Mouse (Mus musculus) forebrain, embryonic 10.5 days (tissue): Measurements from ENCODE around the gene Limk2. TPM values are rescaled to one million over a fixed set of nuclear protein-coding genes. Genes with fewer than 3 reads are reported as not detected.

ENCODE experiments used
- DNase-seq: peaks from one replicate; pipeline ENCODE4 v3.0.0-alpha.2; 2017; ENCODE audit warnings: low spot score; ENCODE audit errors: extremely low spot score
- H3K27ac ChIP-seq: fragments of 300-500 bp; sonication (generic); 2 replicates; pipeline ENCODE4 v1.5.1; 2016; ENCODE audit warnings: mild to moderate bottlenecking
- H3K27me3 ChIP-seq: fragments of 300-500 bp; sonication (generic); 2 replicates; pipeline ENCODE4 v1.6.1; 2016; ENCODE audit warnings: mild to moderate bottlenecking; ENCODE audit not compliant: poor library complexity, severe bottlenecking
- H3K36me3 ChIP-seq: fragments of 300-500 bp; sonication (generic); replicated peaks from 2 replicates; pipeline ENCODE4 v1.6.1; 2016; ENCODE audit warnings: mild to moderate bottlenecking, moderate library complexity
- H3K4me1 ChIP-seq: fragments of 300-500 bp; sonication (generic); 2 replicates; pipeline ENCODE4 v1.6.1; 2016
- H3K4me3 ChIP-seq: fragments of 300-500 bp; sonication (generic); 2 replicates; pipeline ENCODE4 v1.5.1; 2016; ENCODE audit warnings: mild to moderate bottlenecking, moderate library complexity
- H3K9me3 ChIP-seq: fragments of 300-500 bp; sonication (generic); 2 replicates; pipeline ENCODE4 v1.6.1; 2016; ENCODE audit warnings: mild to moderate bottlenecking, moderate library complexity
- WGBS: fragments of 180-500 bp; shearing (Covaris S2); methylation state at CpG from one replicate; pipeline ENCODE4 v1.1.7; 2016; 5-methylcytosine and 5-hydroxymethylcytosine counted together
- polyA plus RNA-seq: library from polyadenylated mRNA; unstranded; fragments of >200 nt; fragmentation: Nextera tagmentation; extraction: Ambion mirVana; gene quantifications from 2 replicates; pipeline ENCODE4 v1.2.1, GENCODE M21; 2016

Gene Limk2
- 42.8 and 43.1 TPM in 2 replicates for polyA plus RNA-seq

DNA sequence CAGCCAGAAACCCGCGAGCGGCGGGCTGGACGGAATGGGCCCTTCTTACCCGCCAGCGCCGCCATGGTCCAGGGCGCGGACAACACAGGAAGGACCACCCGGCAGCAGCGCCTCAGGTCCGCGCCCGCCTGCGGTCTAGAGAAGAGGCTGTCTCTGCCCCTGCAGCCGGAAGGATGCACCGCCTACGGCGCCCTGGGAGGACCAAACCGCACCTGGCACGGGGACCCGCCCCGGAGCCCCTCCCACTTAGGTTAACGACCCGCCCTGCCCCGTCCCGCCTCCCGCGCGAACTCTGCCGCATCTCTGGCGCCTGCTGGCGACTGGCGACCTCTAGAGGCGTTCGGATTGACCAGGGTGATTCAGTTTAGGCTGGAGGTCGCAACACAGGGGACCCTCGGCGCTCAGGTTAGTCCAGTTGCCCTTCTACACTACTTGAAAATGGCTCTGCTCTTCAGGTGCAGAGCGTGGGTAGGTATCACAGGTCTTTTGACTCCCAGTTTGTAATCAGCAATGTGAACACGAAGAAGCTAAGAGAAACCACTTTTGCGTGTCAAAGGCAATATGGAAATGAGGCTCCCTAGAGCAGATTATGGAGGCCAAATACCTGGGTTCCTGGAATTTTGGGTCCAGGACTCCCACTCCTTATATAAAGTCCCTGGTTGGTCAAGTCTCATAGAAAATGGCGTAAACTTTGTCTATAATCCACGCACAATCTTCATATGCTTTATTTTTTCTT lies at the start of gene Limk2:
Limk2 (minus strand) TSS at position 193 of the 736 bp plus-strand sequence.
- 3% methylated on average over 45 of the region's 45 CpGs for WGBS

GRCm38 (mm10) chr11:3458428-3459104 lies 49.6 kb upstream of the Limk2 start:
- H3K4me3 ChIP-seq = no peak overlapping the region
- no peaks in the 10 kb centered on the region for H3K27me3 ChIP-seq
- WGBS = 93% methylated on average over 11 of the region's 13 CpGs
- no peak for DNase-seq
- peaks cover 28% of the 10 kb centered on the region for H3K36me3 ChIP-seq
- H3K4me1 ChIP-seq = peaks cover under 1% of the 10 kb centered on the region
- H3K27ac ChIP-seq = no peak overlapping the region
- no peaks in the 10 kb centered on the region for H3K9me3 ChIP-seq

More for the DNA sequence above, at the start of gene Limk2:
- Histone ChIP-seq H3K27ac (peak within 1 kb of the TSS; percentile 89), H3K4me1 (peaks cover 19% of the 10 kb centered on the region), H3K4me3 (peak within 1 kb of the TSS; percentile 79), H3K9me3 (no peaks in the 10 kb centered on the region), H3K27me3 (no peaks in the 10 kb centered on the region), H3K36me3 (peaks cover 7% of the 10 kb centered on the region; the same call in 1 of the 2 replicates)
- DNase-seq = peak; percentile 93

GRCm38 (mm10) chr11:3456354-3456753 lies 47.4 kb upstream of the Limk2 start:
- DNase-seq = peak; percentile 60
- H3K4me3 ChIP-seq = no peak overlapping the region
- peaks cover 31% of the 10 kb centered on the region for H3K36me3 ChIP-seq
- H3K27ac ChIP-seq = no peak overlapping the region
- H3K9me3 ChIP-seq = no peaks in the 10 kb centered on the region
- H3K4me1 ChIP-seq = peaks cover 14% of the 10 kb centered on the region
- 50% methylated on average over 1 of the region's 1 CpGs for WGBS
- H3K27me3 ChIP-seq = no peaks in the 10 kb centered on the region

DNA sequence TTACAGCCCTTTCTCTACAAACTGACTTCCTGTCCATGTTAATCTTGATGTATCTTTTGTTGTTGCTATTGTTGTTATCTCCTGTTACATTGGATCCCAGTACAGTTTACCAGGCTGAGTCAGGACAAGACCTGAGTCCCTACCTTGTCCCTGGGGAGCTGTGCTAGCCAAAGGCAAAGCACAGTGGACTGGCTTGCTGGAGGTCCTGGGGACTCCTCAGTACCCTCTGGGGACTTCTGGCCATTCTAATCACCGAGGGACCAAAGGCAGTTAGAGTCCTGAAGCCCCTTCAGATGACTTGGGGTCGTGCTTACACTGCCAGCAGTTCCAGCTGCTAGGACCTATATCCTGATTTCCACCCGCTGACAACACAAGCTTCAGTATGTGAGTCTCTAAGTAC lies 45.5 kb upstream of the Limk2 start:
- DNase-seq = no peak
- Histone ChIP-seq H3K4me1 (peaks cover 24% of the 10 kb centered on the region), H3K27me3 (no peaks in the 10 kb centered on the region), H3K9me3 (no peaks in the 10 kb centered on the region), H3K36me3 (peaks cover 31% of the 10 kb centered on the region), H3K27ac (no peak overlapping the region), H3K4me3 (no peak overlapping the region)
- 91% methylated on average over 3 of the region's 3 CpGs for WGBS

DNA sequence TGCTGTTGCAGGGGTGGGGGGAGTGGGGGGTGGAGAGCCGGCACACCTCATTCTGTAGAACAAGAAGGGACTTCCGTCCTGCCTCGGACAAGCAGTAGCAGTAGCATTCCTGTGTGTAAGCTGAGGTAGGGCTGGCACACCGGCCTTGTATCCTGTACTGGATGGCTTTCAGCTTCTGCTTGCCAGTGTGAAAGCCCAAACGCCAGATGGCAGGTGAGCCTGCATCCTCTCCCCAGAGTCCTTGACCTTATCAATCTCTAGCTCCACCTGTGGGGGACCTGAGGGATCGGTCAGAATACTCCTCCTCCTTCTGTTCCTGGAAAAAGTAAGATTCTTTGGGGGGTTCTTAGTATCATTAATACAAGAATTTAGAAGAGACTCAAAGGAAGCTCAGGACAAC lies 44.5 kb upstream of the Limk2 start:
- H3K27me3 ChIP-seq = no peaks in the 10 kb centered on the region
- H3K4me3 ChIP-seq = peak overlapping the region; percentile 89
- no peak overlapping the region for H3K27ac ChIP-seq
- H3K4me1 ChIP-seq = peaks cover 24% of the 10 kb centered on the region
- H3K9me3 ChIP-seq = no peaks in the 10 kb centered on the region
- peaks cover 31% of the 10 kb centered on the region for H3K36me3 ChIP-seq
- 83% methylated on average over 6 of the region's 6 CpGs for WGBS
- DNase-seq = no peak

GRCm38 (mm10) chr11:3452769-3453168 lies 43.8 kb upstream of the Limk2 start:
- 2% methylated on average over 9 of the region's 9 CpGs for WGBS
- Histone ChIP-seq H3K9me3 (no peaks in the 10 kb centered on the region), H3K4me3 (peak overlapping the region; percentile 89), H3K27ac (peak overlapping the region; percentile 89), H3K36me3 (peaks cover 33% of the 10 kb centered on the region), H3K27me3 (no peaks in the 10 kb centered on the region), H3K4me1 (peaks cover 24% of the 10 kb centered on the region)
- DNase-seq = peak; percentile 38

- H3K27me3 ChIP-seq = no peaks in the 10 kb centered on the region
- H3K4me3 ChIP-seq = peak within 1 kb of the TSS; percentile 89
- H3K36me3 ChIP-seq = peaks cover 30% of the 10 kb centered on the region
- DNase-seq = peak; percentile 95
- under 1% methylated on average over 45 of the region's 45 CpGs for WGBS
- peaks cover 24% of the 10 kb centered on the region for H3K4me1 ChIP-seq
- no peaks in the 10 kb centered on the region for H3K9me3 ChIP-seq
- peak within 1 kb of the TSS; percentile 89 for H3K27ac ChIP-seq
These were observed 43.2 kb upstream of the Limk2 start, which contains the start of gene Rnf185 for GRCm38 (mm10) chr11:3452167-3452639. TSS of gene Rnf185 (minus strand) at chr11:3452363.

DNA sequence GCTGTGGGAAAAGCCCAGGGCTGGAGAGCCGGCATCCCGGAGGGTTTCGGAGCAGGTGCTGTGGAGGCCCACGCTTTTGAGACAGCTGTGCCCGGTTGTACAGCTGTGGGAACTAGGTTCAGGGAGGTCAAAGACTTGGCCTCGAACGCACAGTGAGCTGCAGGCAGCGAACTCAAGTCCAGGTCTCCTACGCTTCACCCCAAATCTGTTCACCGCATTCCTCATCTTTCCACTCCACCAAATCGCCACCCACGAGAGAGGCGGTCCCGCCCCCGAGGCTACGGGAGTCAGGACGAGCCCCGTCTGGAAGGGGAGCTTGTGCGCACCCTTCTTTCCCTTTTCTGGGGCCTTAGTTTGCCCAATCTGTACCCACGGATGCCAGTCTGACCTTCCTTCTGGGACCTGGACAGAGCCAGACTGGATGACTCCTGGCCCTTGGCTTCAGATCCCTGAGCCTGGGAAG lies 42.7 kb upstream of the Limk2 start:
- H3K4me3 ChIP-seq = peak overlapping the region; percentile 89
- DNase-seq = no peak
- peaks cover 24% of the 10 kb centered on the region for H3K4me1 ChIP-seq
- H3K36me3 ChIP-seq = peaks cover 25% of the 10 kb centered on the region
- no peaks in the 10 kb centered on the region for H3K9me3 ChIP-seq
- H3K27ac ChIP-seq = peak overlapping the region; percentile 89
- no peaks in the 10 kb centered on the region for H3K27me3 ChIP-seq
- 2% methylated on average over 20 of the region's 20 CpGs for WGBS

- Histone ChIP-seq H3K27me3 (no peaks in the 10 kb centered on the region), H3K4me1 (no peaks in the 10 kb centered on the region; the same call in 1 of the 2 replicates), H3K4me3 (no peak overlapping the region), H3K27ac (no peak overlapping the region), H3K9me3 (no peaks in the 10 kb centered on the region), H3K36me3 (0 out of 2 replicates have a peak, but pooled peaks cover 2% of the 10 kb centered on the region)
- no peak for DNase-seq
- 93% methylated on average over 8 of the region's 8 CpGs for WGBS
These were observed 35.9 kb upstream of the Limk2 start for GRCm38 (mm10) chr11:3444875-3445274.

- 93% methylated on average over 2 of the region's 2 CpGs for WGBS
- H3K9me3 ChIP-seq = no peaks in the 10 kb centered on the region
- no peaks in the 10 kb centered on the region for H3K27me3 ChIP-seq
- no peak for DNase-seq
- H3K4me1 ChIP-seq = no peaks in the 10 kb centered on the region; the same call in 1 of the 2 replicates
- H3K4me3 ChIP-seq = no peak overlapping the region
- H3K27ac ChIP-seq = no peak overlapping the region
- H3K36me3 ChIP-seq = 0 out of 2 replicates have a peak, but pooled peaks cover 2% of the 10 kb centered on the region
These were observed 34.1 kb upstream of the Limk2 start for GRCm38 (mm10) chr11:3443091-3443490.

GRCm38 (mm10) chr11:3442677-3443076 lies 33.7 kb upstream of the Limk2 start:
- WGBS = 84% methylated on average over 4 of the region's 4 CpGs
- H3K4me1 ChIP-seq = no peaks in the 10 kb centered on the region; the same call in 1 of the 2 replicates
- DNase-seq = no peak
- H3K4me3 ChIP-seq = no peak overlapping the region
- no peaks in the 10 kb centered on the region for H3K27me3 ChIP-seq
- H3K36me3 ChIP-seq = no peaks in the 10 kb centered on the region
- no peaks in the 10 kb centered on the region for H3K9me3 ChIP-seq
- H3K27ac ChIP-seq = no peak overlapping the region

DNA sequence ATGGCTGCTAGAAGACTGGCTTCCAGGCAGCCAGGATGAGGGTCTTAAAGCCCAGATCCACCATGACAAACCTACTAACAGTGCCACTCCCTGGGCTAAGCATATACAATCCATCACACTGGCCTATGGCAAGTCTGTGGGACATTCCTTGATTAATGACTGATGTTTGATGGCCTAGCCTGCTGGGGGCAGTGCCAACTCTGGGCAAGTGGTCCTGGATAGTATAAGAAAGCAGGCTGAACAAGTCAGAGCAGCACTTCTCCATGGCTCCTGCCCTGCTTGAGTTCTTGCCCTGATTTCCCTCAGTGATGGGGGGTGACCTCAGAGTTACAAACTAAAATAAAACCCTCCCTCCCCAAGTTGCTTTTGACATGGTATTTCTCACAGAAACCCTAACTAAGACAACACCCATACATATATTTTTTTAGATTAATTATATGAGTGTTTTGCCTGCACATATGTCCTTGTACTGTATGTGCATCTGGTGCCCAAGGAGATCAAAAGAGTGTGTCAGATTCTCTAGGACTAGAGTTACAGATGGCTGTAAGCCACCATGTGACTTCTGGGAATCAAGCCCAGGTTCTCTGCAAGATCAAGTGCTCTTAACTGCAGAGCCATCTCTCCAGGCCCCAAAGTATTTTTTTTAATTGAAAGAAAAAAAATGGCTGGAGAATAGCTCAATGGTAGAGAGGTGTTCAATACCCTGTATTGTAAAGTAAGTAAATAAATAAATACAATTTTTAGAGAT lies 32.9 kb upstream of the Limk2 start:
- no peak overlapping the region for H3K4me3 ChIP-seq
- H3K27me3 ChIP-seq = no peaks in the 10 kb centered on the region
- no peak overlapping the region for H3K27ac ChIP-seq
- no peaks in the 10 kb centered on the region for H3K36me3 ChIP-seq
- H3K9me3 ChIP-seq = no peaks in the 10 kb centered on the region
- H3K4me1 ChIP-seq = no peaks in the 10 kb centered on the region; the same call in 1 of the 2 replicates
- DNase-seq = no peak
